Mouse (Mus musculus) urinary bladder, postnatal 10 days (tissue): ENCODE results near the gene Kctd19.

Experiments used
- DNase-seq: peaks from one replicate; pipeline ENCODE4 v3.0.0; 2022; ENCODE audit warnings: low spot score

The Kctd19 gene

GRCm38 (mm10) chr8:105419800-105420199 is 6.5 kb upstream of the Kctd19 start:
- no peak for DNase-seq

GRCm38 (mm10) chr8:105418992-105419391 is 5.7 kb upstream of the Kctd19 start:
- DNase-seq, result no peak

GRCm38 (mm10) chr8:105409947-105410346 is 3.4 kb downstream of the Kctd19 start:
- DNase-seq, result no peak

GRCm38 (mm10) chr8:105408331-105408730 is 5.0 kb downstream of the Kctd19 start:
- DNase-seq, result no peak

GRCm38 (mm10) chr8:105406416-105406815 is 6.9 kb downstream of the Kctd19 start:
- no peak for DNase-seq

GRCm38 (mm10) chr8:105404496-105404895 is 8.8 kb downstream of the Kctd19 start:
- no peak for DNase-seq

- DNase-seq, result no peak
Observed at GRCm38 (mm10) chr8:105403467-105403866, 9.8 kb downstream of the Kctd19 start.

GRCm38 (mm10) chr8:105400016-105400415 is 13.3 kb downstream of the Kctd19 start:
- DNase-seq, result no peak

- no peak for DNase-seq
Observed at GRCm38 (mm10) chr8:105397747-105398146, 15.6 kb downstream of the Kctd19 start.

- no peak for DNase-seq
Observed at GRCm38 (mm10) chr8:105393915-105394314, 19.4 kb downstream of the Kctd19 start.

GRCm38 (mm10) chr8:105393089-105393787 is 20.1 kb downstream of the Kctd19 start:
- DNase-seq, result no peak

- DNase-seq, result no peak
Observed at GRCm38 (mm10) chr8:105389096-105389495, 24.2 kb downstream of the Kctd19 start.

GRCm38 (mm10) chr8:105387151-105387550 is 26.2 kb downstream of the Kctd19 start:
- no peak for DNase-seq

- DNase-seq, result no peak
Observed at GRCm38 (mm10) chr8:105384070-105384469, 29.2 kb downstream of the Kctd19 start.

- DNase-seq, result no peak
Observed at GRCm38 (mm10) chr8:105380308-105380707, 33.0 kb downstream of the Kctd19 start.

- no peak for DNase-seq
Observed at GRCm38 (mm10) chr8:105378673-105379072, 34.6 kb downstream of the Kctd19 start.

- DNase-seq, result no peak
Observed at GRCm38 (mm10) chr8:105374513-105374966, 38.8 kb downstream of the Kctd19 start.

- DNase-seq, result no peak
Observed at GRCm38 (mm10) chr8:105373032-105373431, 40.3 kb downstream of the Kctd19 start, which contains the start of gene Plekhg4. Gene Plekhg4 (plus strand): TSS chr8:105373274.

- no peak for DNase-seq
Observed at GRCm38 (mm10) chr8:105372473-105372872, 40.8 kb downstream of the Kctd19 start.

GRCm38 (mm10) chr8:105367107-105367506 is 46.2 kb downstream of the Kctd19 start:
- DNase-seq, result no peak

GRCm38 (mm10) chr8:105361751-105362702 is 51.3 kb downstream of the Kctd19 start:
- DNase-seq, result no peak

GRCm38 (mm10) chr8:105359646-105360045 is 53.7 kb downstream of the Kctd19 start:
- no peak for DNase-seq

- DNase-seq, result no peak
Observed at GRCm38 (mm10) chr8:105359208-105359607, 54.1 kb downstream of the Kctd19 start.
